Mouse (Mus musculus): ENCODE measurements at regions not wholly inside any gene's neighbourhood (a gene's known extent, or its start where the extent isn't known, plus 50 kb on each side); places are given as distances from the start of the nearest gene placed in this dataset.

DNA sequence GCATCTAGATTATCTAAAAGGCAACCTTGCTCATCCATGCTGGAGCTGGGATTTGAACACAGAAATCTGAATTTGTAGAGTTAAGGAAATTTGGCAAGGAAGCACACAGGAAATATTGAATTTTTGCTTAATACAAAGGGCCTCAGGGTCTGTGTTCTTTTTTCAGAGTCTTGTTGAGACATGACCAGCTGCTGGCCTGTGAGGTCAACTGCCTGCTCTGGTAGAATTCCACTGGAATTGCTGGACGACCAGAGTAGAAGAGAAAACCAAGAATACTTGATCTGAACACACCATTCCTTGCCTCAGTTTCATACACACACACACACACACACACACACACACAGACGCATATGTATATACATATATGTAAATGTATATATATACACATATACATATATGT lies 84.1 kb upstream of the Lifr start:
- no peak for DNase-seq

DNA sequence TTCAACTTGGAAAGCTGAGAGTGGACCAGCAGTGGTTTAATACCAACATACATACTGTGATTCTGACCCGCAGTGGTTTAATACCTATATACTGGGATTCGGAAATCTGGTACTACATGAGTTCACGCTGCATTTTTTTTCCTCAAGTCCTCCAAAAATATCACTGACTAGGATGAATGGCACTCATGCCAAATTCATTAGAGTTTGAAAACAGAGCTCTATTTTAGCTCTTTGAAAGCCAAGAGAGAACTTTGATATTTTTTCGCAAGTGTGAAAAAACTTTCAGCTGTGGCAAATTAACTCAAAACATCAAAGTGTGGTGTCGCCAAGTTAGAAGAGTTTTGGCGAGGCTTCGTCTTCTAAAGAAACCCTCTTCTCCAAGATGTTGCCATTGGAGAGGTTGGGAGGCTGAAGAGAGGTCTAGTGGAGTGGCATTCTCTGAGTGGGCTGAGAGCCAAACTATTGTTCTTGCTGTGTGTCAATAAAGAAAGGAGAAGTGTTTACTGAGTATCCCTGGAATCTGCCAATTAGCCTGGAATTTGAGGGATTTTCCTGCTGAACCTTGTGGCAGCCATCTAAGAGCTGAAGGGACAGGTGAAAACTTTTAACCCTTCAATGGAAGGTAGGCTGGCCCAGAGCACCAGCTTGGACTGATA lies 81.6 kb upstream of the Lifr start:
- no peak for DNase-seq

DNA sequence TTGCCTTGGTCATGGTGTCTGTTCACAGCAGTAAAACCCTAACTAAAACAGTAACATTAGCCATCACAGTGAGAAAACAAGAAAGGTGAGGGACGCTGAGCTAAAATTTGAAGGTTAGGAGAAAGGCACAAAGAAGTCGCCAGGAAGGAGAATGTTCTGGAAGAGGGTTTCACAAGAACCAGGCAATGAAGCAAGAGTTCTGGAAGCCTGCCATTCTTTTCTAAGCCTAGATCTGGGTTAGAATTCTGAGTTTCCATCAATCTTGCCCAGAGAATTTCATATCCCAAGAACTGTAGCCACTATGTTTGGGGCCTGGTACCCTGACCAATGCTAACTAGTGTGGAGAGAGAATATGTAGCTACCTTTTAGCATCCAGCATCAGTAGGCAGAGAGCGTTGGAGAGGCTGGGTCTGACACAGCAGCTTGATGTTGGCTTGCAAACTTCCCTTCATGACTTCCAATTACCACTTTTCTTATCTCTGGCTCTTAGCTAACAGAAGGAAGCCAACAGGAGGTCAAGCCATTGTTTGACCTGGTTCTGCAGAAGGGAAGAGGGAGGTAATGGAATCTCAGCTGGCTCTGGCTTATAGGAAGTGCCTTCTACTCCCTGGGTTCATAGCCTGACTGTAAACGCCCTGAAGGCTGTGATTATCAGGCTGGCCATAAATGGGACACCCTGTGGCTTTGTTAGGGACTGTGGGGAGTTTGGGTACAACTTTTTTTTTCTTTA lies 79.3 kb upstream of the Lifr start:
- DNase-seq: no peak

DNA sequence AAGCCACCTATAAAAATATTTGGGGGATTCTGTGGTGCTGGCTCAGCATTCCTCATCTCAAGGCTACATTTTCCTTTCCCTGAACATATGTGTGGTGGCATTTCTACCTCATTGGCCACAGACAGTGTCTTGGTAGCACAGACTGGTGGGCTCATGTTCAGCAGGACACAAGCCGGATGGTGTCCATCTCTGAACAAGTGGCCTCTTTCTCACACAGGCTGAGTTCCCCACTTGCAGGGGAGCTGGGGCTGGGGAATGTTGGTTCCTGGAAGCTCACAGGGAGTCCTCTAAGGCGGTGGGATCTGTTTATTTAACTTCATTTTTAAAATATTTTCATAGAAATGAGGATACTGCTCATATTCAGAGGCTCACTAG lies 78.7 kb upstream of the Lifr start:
- DNase-seq: no peak

DNA sequence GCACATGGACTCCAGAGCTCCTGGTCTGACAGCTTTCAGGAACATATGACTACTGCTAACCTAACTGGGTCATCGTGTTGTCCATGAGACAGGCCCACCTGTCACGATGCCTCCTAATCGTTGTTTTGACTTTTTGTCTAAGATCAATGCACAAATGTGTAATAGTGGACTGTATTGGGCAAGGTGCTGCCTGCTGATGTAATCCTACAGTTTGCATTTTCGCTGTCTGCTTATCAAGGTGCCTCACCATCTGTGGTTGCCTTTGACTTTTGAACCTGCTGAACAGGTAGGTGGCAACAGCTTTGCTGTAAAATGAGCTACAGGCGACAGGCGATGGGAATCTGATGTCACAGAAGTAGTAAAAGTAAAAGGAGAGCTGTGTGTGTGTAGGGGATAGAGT lies 78.0 kb upstream of the Lifr start:
- DNase-seq: no peak

DNA sequence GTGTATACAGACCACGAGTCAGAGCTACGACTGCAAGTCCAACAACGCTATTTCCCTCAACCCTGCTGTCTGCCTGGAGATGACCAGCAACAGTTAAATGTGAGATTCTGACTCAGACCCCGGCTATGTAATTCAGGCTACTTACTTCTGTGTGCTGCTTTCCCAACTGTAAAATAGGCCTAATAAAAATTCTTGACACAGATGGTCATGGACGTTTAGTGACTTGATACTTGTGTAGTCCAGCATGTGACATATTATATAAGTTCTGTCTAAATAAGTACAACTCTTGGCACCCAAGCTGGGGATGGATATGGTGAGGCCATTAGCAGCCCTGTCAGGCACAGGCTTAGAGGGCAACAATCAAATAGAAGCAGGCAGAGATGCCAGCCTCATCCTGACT lies 77.4 kb upstream of the Lifr start:
- no peak for DNase-seq

DNA sequence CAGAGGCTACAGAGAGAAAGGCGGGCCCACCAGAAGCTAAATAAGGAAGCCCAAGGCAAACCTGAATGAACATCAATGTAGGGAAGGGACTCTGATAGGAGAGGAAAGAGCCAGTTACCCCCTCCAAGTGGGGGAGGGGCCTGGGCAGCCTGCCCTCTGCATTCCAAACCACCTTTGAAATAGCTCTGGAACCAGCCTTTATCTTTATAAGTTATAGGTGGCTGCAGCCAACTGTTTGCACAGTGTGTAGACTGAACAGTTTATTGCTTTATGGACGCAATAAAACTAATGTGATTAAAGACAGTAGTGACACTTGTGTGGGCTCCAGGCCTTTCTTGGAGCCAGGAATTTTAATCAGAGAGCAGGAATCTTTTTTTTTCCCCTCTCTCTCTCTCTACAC lies 75.4 kb upstream of the Lifr start:
- no peak for DNase-seq

DNA sequence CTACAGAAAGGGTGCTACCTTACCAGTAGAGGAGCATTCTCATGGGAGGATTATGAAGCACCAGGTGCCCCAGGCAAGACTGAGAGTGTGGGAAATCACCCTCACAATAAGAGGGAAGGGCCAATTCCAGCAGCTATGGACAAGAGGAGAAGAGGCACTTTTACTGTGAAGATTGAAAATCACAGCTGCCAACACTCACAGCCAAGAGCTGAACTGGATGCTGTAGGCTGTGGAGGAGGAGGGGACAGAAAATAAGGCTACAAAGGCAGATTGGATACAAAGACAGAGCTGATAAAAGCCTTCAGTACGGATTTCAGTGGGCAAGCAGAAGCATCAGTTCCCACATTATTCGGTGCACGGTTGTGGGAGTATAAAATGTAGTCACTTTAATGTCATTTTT lies 74.4 kb upstream of the Lifr start:
- no peak for DNase-seq

DNA sequence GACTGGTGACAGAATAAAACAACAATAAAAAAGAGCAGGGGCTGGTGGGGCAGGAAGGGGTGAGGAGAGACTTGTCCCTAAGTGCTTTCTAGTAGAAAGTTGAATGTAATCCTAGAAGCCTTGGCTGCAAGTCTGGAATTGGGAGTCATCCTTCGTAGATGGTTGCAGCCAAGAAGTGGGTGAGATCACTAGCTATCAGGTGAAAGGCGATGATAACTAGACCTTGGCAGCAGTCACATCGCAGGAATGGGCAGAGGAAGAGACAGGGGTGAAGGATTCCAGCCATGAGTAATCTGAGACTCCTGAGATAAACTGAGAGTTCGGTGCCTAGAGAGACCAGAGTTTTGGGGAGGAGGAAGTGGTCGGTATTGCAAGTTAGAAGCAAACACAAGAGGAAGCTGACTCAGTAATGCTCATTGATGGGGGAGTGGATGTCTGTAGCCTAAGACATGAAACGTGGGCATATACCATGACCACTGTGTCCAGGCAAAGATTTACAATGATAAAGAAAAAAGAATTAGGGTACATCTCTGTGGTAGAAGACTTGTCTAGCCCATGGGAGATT lies 73.1 kb upstream of the Lifr start:
- no peak for DNase-seq

DNA sequence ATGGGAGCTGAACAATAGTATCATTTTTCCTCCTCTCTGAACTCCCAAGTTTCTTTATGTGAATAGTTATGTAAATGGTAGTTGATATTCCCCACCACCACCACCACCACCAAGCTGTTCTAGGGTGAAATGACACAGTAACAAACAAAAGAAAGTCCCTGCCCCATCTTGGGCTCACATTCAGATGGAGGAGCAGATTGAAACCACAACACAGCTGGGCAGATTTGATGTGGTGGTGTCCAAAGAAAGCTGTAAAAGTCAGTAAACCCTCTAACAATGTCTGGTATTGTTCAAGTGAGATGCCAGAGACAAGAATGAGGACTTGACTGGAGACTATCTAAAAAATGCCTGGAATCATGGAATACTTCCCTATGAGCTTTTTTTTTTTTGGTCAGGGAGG lies 67.8 kb upstream of the Lifr start:
- no peak for DNase-seq

DNA sequence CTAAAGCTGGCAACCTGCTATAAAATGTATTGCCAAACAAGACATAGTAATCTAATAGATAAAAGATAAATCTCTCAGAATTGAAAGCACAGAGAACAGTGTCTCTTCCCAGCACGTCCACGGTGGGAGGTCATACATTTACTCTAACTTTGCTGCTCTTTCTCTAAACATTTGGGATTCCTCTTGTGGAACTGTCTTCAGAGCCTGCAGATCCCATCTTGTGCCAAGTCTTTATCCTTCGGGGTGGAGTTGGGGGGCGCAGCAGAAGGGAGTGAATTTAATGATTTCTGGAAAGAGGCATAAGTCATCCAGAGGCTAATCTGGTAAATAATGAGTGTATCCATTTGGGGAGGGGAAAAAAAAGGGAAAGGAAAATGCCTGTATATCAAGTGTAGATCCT lies 65.2 kb upstream of the Lifr start:
- DNase-seq: no peak

DNA sequence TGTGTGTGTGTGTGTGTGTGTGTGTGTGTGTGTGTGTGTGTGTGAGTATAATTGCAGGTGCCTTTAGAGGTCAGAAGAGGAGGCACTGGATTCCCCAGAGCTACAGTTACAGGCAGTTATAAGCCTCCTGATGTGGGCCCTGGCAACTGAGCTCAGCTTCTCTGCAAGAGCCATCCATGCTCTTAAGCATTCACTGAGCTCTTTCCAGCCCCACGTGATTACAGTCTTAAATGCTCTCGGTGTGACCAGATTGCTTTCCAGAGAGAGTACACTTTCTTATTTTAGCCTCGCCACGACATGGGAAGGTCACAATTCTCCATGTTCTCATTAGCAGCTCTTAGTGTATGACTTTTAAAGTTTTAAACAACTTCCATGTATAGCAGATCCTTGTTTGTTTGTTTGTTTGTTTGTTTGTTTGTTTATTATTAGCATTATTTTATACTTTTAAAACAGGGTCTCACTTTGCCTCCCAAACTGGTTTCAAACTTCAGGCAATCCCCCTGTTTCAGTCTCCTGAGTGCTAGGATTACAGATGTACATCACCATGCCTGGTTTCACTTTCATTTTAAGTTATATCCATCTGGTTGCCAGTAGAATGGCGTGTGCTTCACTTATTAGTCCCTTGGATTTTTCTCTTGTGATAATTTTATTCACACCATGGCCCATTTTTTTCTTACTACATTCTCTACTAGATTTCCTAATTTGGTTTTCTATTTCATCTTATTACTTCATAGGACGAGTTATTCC lies 58.9 kb upstream of the Lifr start:
- no peak for DNase-seq

DNA sequence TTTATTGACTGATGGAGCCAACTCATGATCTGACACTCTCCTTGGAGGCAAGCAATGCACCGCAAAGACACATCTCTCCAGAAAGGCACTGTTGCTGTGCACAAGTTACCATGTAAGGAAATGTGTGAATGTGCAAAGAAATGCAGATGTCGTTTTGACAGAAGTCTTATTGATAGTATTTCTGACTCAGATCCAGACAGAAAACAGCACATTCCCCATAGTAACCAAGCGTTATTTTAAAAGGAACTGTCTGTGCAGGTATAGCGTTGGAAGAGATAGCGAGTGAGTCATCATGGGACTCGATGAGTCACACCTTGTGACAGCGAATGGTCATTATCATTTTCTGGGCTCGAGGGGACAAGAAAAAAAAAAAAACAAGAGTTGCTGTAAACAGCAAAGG lies 52.9 kb upstream of the Lifr start:
- no peak for DNase-seq

DNA sequence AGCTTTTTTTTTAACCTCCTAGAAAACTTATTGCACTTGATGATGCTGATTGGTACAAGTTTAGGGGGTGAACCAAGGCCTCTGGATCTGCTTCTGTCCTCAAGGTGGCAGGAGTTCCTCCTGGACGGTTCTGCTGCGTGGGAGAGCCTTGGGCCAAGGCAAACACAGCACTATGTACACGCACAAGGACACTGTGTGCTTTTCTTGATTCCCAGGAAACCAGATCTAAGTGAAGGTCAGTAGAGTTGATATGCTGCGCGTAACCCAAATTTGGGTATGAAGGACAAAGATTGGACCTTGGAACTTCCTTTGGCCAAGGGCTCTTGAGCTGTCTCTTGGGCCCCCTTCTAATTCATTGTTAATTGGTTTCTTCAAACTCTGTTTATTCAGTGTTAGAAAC lies 51.3 kb upstream of the Lifr start:
- no peak for DNase-seq

DNA sequence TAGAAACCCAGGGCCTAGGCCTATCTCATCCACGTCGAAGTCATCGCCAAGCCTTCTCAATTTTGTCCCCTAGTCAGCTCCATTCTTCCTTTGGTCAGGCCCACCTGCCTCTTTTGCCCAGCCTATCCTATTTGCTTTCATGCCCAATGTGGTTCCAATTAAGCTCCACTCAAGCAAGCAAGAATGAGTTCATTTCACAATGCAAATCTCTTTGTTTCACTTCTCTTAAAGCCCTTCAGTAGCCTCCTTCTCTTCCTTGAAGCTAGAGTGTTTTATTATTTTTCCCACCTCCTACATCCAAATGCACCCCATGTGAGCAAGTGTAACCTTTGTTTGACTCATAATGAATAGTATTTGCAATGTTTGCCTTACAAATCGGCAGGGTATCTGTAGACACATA lies 50.6 kb upstream of the Lifr start:
- DNase-seq: no peak
